Mouse (Mus musculus) heart, embryonic 15.5 days (tissue): ENCODE measurements around the gene Cblc. TPM values are rescaled to one million over a fixed set of nuclear protein-coding genes. Genes with fewer than 3 reads are reported as not detected.

Experiments used
- ATAC-seq: fragments of 200-750 bp; cut with Nextera tagmentation; replicated peaks from 2 replicates; pipeline ENCODE4 v1.8.0; 2017; ENCODE audit warnings: low read depth, moderate TSS enrichment; ENCODE audit not compliant: insufficient number of reproducible peaks, insufficient read depth, low FRiP score
- H3K27ac ChIP-seq: fragments of 300-500 bp; sonication (generic); 2 replicates; pipeline ENCODE4 v1.5.1; 2015; ENCODE audit warnings: mild to moderate bottlenecking, inconsistent platforms
- H3K27me3 ChIP-seq: fragments of 300-500 bp; sonication (generic); 2 replicates; pipeline ENCODE4 v1.6.1; 2015; ENCODE audit warnings: inconsistent platforms
- H3K36me3 ChIP-seq: fragments of 300-500 bp; sonication (generic); 2 replicates; pipeline ENCODE4 v1.6.1; 2015; ENCODE audit warnings: mild to moderate bottlenecking, inconsistent platforms
- H3K4me1 ChIP-seq: fragments of 300-500 bp; sonication (generic); replicated peaks from 2 replicates; pipeline ENCODE4 v1.6.1; 2015; ENCODE audit warnings: inconsistent platforms
- H3K4me2 ChIP-seq: fragments of 300-500 bp; sonication (generic); 2 replicates; pipeline ENCODE4 v1.6.1; 2015; ENCODE audit warnings: inconsistent platforms, mild to moderate bottlenecking, moderate library complexity
- H3K4me3 ChIP-seq: fragments of 300-500 bp; sonication (generic); 2 replicates; pipeline ENCODE4 v1.5.1; 2015; ENCODE audit warnings: mild to moderate bottlenecking, inconsistent platforms
- H3K9ac ChIP-seq: fragments of 300-500 bp; sonication (generic); 2 replicates; pipeline ENCODE4 v1.6.1; 2015; ENCODE audit warnings: mild to moderate bottlenecking, inconsistent platforms
- H3K9me3 ChIP-seq: fragments of 300-500 bp; sonication (generic); replicated peaks from 2 replicates; pipeline ENCODE4 v1.6.1; 2016; ENCODE audit warnings: inconsistent platforms
- WGBS: fragments of 180-500 bp; shearing (Covaris S2); methylation state at CpG from one replicate; pipeline ENCODE4 v1.1.7; 2015; ENCODE audit warnings: mixed read lengths; 5-methylcytosine and 5-hydroxymethylcytosine counted together
- polyA plus RNA-seq: library from polyadenylated mRNA; unstranded; fragments of >200 nt; fragmentation: Nextera tagmentation; extraction: Ambion mirVana; gene quantifications from 2 replicates; pipeline ENCODE4 v1.2.1, GENCODE M21; 2015

The Cblc gene
- polyA plus RNA-seq, 1 experiment from 2014 or later = 0.47 TPM

- H3K9me3 ChIP-seq = no peaks in the 10 kb centered on the region
- no peaks in the 10 kb centered on the region for H3K27me3 ChIP-seq
- no peak overlapping the region for H3K9ac ChIP-seq
- ATAC-seq = no peak
- H3K4me2 ChIP-seq = no peak overlapping the region
- H3K36me3 ChIP-seq = no peaks in the 10 kb centered on the region
- no peak overlapping the region for H3K27ac ChIP-seq
- H3K4me1 ChIP-seq = peaks cover 6% of the 10 kb centered on the region
- 76% methylated on average over 4 of the region's 4 CpGs for WGBS
- no peak overlapping the region for H3K4me3 ChIP-seq
Measured at GRCm38 (mm10) chr7:19779903-19780302, 16.7 kb downstream of the Cblc start.

- no peak for ATAC-seq
- H3K4me2 ChIP-seq = no peak overlapping the region
- no peaks in the 10 kb centered on the region for H3K36me3 ChIP-seq
- peaks cover 6% of the 10 kb centered on the region for H3K4me1 ChIP-seq
- no peak overlapping the region for H3K27ac ChIP-seq
- H3K9ac ChIP-seq = no peak overlapping the region
- no peaks in the 10 kb centered on the region for H3K9me3 ChIP-seq
- WGBS = 76% methylated on average over 8 of the region's 8 CpGs
- no peak overlapping the region for H3K4me3 ChIP-seq
- no peaks in the 10 kb centered on the region for H3K27me3 ChIP-seq
Measured at GRCm38 (mm10) chr7:19778645-19779044, 18.0 kb downstream of the Cblc start.

GRCm38 (mm10) chr7:19777049-19777723 is 19.4 kb downstream of the Cblc start:
- Histone ChIP-seq H3K9ac (no peak overlapping the region), H3K9me3 (no peaks in the 10 kb centered on the region), H3K27ac (0 out of 2 replicates have a peak overlapping the region, but pooled peaks have one; percentile 22), H3K4me1 (peaks cover 6% of the 10 kb centered on the region), H3K4me2 (no peak overlapping the region), H3K27me3 (no peaks in the 10 kb centered on the region), H3K4me3 (no peak overlapping the region), H3K36me3 (no peaks in the 10 kb centered on the region)
- WGBS = 77% methylated on average over 11 of the region's 11 CpGs
- no peak; the same call in 1 of the 2 replicates for ATAC-seq

- peaks cover 38% of the 10 kb centered on the region for H3K4me1 ChIP-seq
- H3K36me3 ChIP-seq = peaks cover 1% of the 10 kb centered on the region; the same call in 1 of the 2 replicates
- no peak overlapping the region for H3K27ac ChIP-seq
- H3K9ac ChIP-seq = no peak overlapping the region
- H3K9me3 ChIP-seq = no peaks in the 10 kb centered on the region
- H3K4me2 ChIP-seq = peak overlapping the region; percentile 88
- 57% methylated on average over 4 of the region's 4 CpGs for WGBS
- no peak overlapping the region for H3K4me3 ChIP-seq
- no peak for ATAC-seq
- no peaks in the 10 kb centered on the region for H3K27me3 ChIP-seq
Measured at GRCm38 (mm10) chr7:19771682-19772081, 24.9 kb downstream of the Cblc start.

- Histone ChIP-seq H3K4me1 (peaks cover 38% of the 10 kb centered on the region), H3K9ac (peak within 1 kb of the TSS; percentile 88), H3K4me3 (peak within 1 kb of the TSS; percentile 79), H3K27ac (peak within 1 kb of the TSS; percentile 88), H3K27me3 (no peaks in the 10 kb centered on the region), H3K9me3 (no peaks in the 10 kb centered on the region), H3K36me3 (peaks cover 4% of the 10 kb centered on the region; the same call in 1 of the 2 replicates), H3K4me2 (peak within 1 kb of the TSS; percentile 88)
- no peak; the same call in 1 of the 2 replicates for ATAC-seq
- WGBS = 8% methylated on average over 9 of the region's 9 CpGs
Measured at GRCm38 (mm10) chr7:19770984-19771391, 25.6 kb downstream of the Cblc start, which contains the start of gene Bcam. TSS of gene Bcam (minus strand) at chr7:19771016.

- Histone ChIP-seq H3K27ac (peak overlapping the region; percentile 88), H3K9ac (peak overlapping the region; percentile 88), H3K4me2 (peak overlapping the region; percentile 88), H3K4me1 (peaks cover 38% of the 10 kb centered on the region), H3K36me3 (peaks cover 5% of the 10 kb centered on the region), H3K9me3 (no peaks in the 10 kb centered on the region), H3K27me3 (no peaks in the 10 kb centered on the region), H3K4me3 (peak overlapping the region; percentile 79)
- ATAC-seq = peak; percentile 70
- WGBS = under 1% methylated on average over 27 of the region's 28 CpGs
Measured at GRCm38 (mm10) chr7:19770375-19770754, 26.2 kb downstream of the Cblc start.

GRCm38 (mm10) chr7:19769434-19770374 is 26.9 kb downstream of the Cblc start:
- peak; percentile 0; the same call in 1 of the 2 replicates for ATAC-seq
- no peaks in the 10 kb centered on the region for H3K9me3 ChIP-seq
- peaks cover 9% of the 10 kb centered on the region for H3K36me3 ChIP-seq
- peaks cover 38% of the 10 kb centered on the region for H3K4me1 ChIP-seq
- peak overlapping the region; percentile 79 for H3K4me3 ChIP-seq
- H3K27ac ChIP-seq = peak overlapping the region; percentile 88
- 8% methylated on average over 16 of the region's 16 CpGs for WGBS
- H3K27me3 ChIP-seq = no peaks in the 10 kb centered on the region
- peak overlapping the region; percentile 88 for H3K4me2 ChIP-seq
- peak overlapping the region; percentile 88 for H3K9ac ChIP-seq

GRCm38 (mm10) chr7:19769001-19769400 is 27.6 kb downstream of the Cblc start:
- H3K27ac ChIP-seq = peak overlapping the region; percentile 88
- peaks cover 38% of the 10 kb centered on the region for H3K4me1 ChIP-seq
- ATAC-seq = peak; percentile 45; the same call in 1 of the 2 replicates
- peaks cover 16% of the 10 kb centered on the region for H3K36me3 ChIP-seq
- peak overlapping the region; percentile 88 for H3K9ac ChIP-seq
- 14% methylated on average over 4 of the region's 4 CpGs for WGBS
- peak overlapping the region; percentile 88 for H3K4me2 ChIP-seq
- H3K9me3 ChIP-seq = no peaks in the 10 kb centered on the region
- H3K4me3 ChIP-seq = peak overlapping the region; percentile 79
- no peaks in the 10 kb centered on the region for H3K27me3 ChIP-seq

GRCm38 (mm10) chr7:19768251-19768650 is 28.4 kb downstream of the Cblc start:
- Histone ChIP-seq H3K4me2 (peak overlapping the region; percentile 88), H3K4me3 (peak overlapping the region; percentile 79), H3K9me3 (no peaks in the 10 kb centered on the region), H3K4me1 (peaks cover 38% of the 10 kb centered on the region), H3K27me3 (no peaks in the 10 kb centered on the region), H3K27ac (peak overlapping the region; percentile 88), H3K9ac (peak overlapping the region; percentile 88), H3K36me3 (peaks cover 21% of the 10 kb centered on the region)
- WGBS = 64% methylated on average over 14 of the region's 14 CpGs
- peak; percentile 55 for ATAC-seq

- Histone ChIP-seq H3K4me1 (peaks cover 46% of the 10 kb centered on the region), H3K4me3 (no peak overlapping the region), H3K36me3 (peaks cover 31% of the 10 kb centered on the region), H3K27me3 (no peaks in the 10 kb centered on the region), H3K4me2 (no peak overlapping the region), H3K9me3 (no peaks in the 10 kb centered on the region), H3K27ac (no peak overlapping the region), H3K9ac (no peak overlapping the region)
- WGBS = 82% methylated on average over 9 of the region's 9 CpGs
- no peak for ATAC-seq
Measured at GRCm38 (mm10) chr7:19764581-19764980, 32.0 kb downstream of the Cblc start.

- H3K36me3 ChIP-seq = peaks cover 35% of the 10 kb centered on the region
- no peak overlapping the region for H3K9ac ChIP-seq
- WGBS = 75% methylated on average over 13 of the region's 13 CpGs
- no peak overlapping the region for H3K4me3 ChIP-seq
- peaks cover 44% of the 10 kb centered on the region for H3K4me1 ChIP-seq
- no peak overlapping the region for H3K4me2 ChIP-seq
- 0 out of 2 replicates have a peak overlapping the region, but pooled peaks have one; percentile 69 for H3K27ac ChIP-seq
- no peak for ATAC-seq
- no peaks in the 10 kb centered on the region for H3K27me3 ChIP-seq
- H3K9me3 ChIP-seq = no peaks in the 10 kb centered on the region
Measured at GRCm38 (mm10) chr7:19763829-19764477, 32.7 kb downstream of the Cblc start.
